Mouse (Mus musculus): ENCODE results near the gene 1700025G04Rik.

The 1700025G04Rik gene

GRCm38 (mm10) chr1:152090018-152090553 lies at the start of gene 1700025G04Rik:
Gene 1700025G04Rik (minus strand): TSS chr1:152090125.
- DNase-seq (ENCODE audit: low spot score) = peak; percentile 86

- DNase-seq (ENCODE audit: low spot score) = no peak
Observed at GRCm38 (mm10) chr1:152139496-152139895, 49.6 kb upstream of the 1700025G04Rik start.

GRCm38 (mm10) chr1:152130029-152130727 lies 40.3 kb upstream of the 1700025G04Rik start:
- no peak for DNase-seq (ENCODE audit: low spot score)

GRCm38 (mm10) chr1:152125451-152125850 lies 35.5 kb upstream of the 1700025G04Rik start:
- no peak for DNase-seq (ENCODE audit: low spot score)

- no peak for DNase-seq (ENCODE audit: low spot score)
Observed at GRCm38 (mm10) chr1:152110123-152110522, 20.2 kb upstream of the 1700025G04Rik start.

GRCm38 (mm10) chr1:152106136-152106535 lies 16.2 kb upstream of the 1700025G04Rik start:
- DNase-seq (ENCODE audit: low spot score) = no peak

- DNase-seq (ENCODE audit: low spot score) = no peak
Observed at GRCm38 (mm10) chr1:152105246-152105645, 15.3 kb upstream of the 1700025G04Rik start.

- no peak for DNase-seq (ENCODE audit: low spot score)
Observed at GRCm38 (mm10) chr1:152101746-152102145, 11.8 kb upstream of the 1700025G04Rik start.

- DNase-seq (ENCODE audit: low spot score) = no peak
Observed at GRCm38 (mm10) chr1:152096045-152096444, 6.1 kb upstream of the 1700025G04Rik start.

GRCm38 (mm10) chr1:152090564-152091545 lies 930 bp upstream of the 1700025G04Rik start:
- peak; percentile 66 for DNase-seq (ENCODE audit: low spot score)

- DNase-seq (ENCODE audit: low spot score) = peak; percentile 57
Observed at GRCm38 (mm10) chr1:152089526-152089925, 399 bp downstream of the 1700025G04Rik start.

- DNase-seq (ENCODE audit: low spot score) = peak; percentile 52
Observed at GRCm38 (mm10) chr1:152088791-152089401, 1.0 kb downstream of the 1700025G04Rik start.

GRCm38 (mm10) chr1:152088030-152088429 lies 1.9 kb downstream of the 1700025G04Rik start:
- DNase-seq (ENCODE audit: low spot score) = no peak

GRCm38 (mm10) chr1:152086951-152087350 lies 3.0 kb downstream of the 1700025G04Rik start:
- peak; percentile 56 for DNase-seq (ENCODE audit: low spot score)

- DNase-seq (ENCODE audit: low spot score) = no peak
Observed at GRCm38 (mm10) chr1:152085561-152085960, 4.4 kb downstream of the 1700025G04Rik start.

GRCm38 (mm10) chr1:152084638-152085345 lies 5.1 kb downstream of the 1700025G04Rik start:
- DNase-seq (ENCODE audit: low spot score) = no peak

- no peak for DNase-seq (ENCODE audit: low spot score)
Observed at GRCm38 (mm10) chr1:152081954-152082711, 7.8 kb downstream of the 1700025G04Rik start.

- DNase-seq (ENCODE audit: low spot score) = no peak
Observed at GRCm38 (mm10) chr1:152081121-152081520, 8.8 kb downstream of the 1700025G04Rik start.

- no peak for DNase-seq (ENCODE audit: low spot score)
Observed at GRCm38 (mm10) chr1:152080244-152080643, 9.7 kb downstream of the 1700025G04Rik start.

- peak; percentile 67 for DNase-seq (ENCODE audit: low spot score)
Observed at GRCm38 (mm10) chr1:152077171-152077715, 12.7 kb downstream of the 1700025G04Rik start.
